Mouse (Mus musculus) liver, adult 2 months (tissue): ENCODE measurements around the gene Hemk1.
A peak's percentile ranks its signal among the peaks of the same experiment; 100 is the strongest.

Source experiments
- CTCF ChIP-seq: fragments of 200-500 bp; IDR thresholded peaks from 2 replicates; pipeline ENCODE4 v1.5.1; 2011; ENCODE audit warnings: low read depth, low read length, control low read depth
- POLR2A ChIP-seq: fragments of 200-500 bp; IDR thresholded peaks from 2 replicates; pipeline ENCODE4 v1.6.1; 2011; ENCODE audit warnings: low read length, control low read depth; ENCODE audit not compliant: insufficient read depth; ENCODE audit errors: extremely low read depth

- TF ChIP-seq CTCF (peak; percentile 82), POLR2A (no peak)
Measured at GRCm38 (mm10) chr9:107355870-107356765, 18.0 kb upstream of the Hemk1 start.
